Mouse (Mus musculus): Measurements from ENCODE around the gene Ccdc15. TPM values are rescaled to one million over a fixed set of nuclear protein-coding genes. Genes with fewer than 3 reads are reported as not detected.
"Not testable (repeated sequence)": the region's sequence is repeated elsewhere in the genome, so short reads cannot be mapped to it uniquely, and the experiment has no call there.

Gene Ccdc15
- polyA plus RNA-seq, 1 experiment from 2014 or later: 4.3 TPM

- Histone ChIP-seq H3K9me3 (replicated peaks) (no peaks in the 10 kb centered on the region), H3K36me3 (peaks cover 6% of the 10 kb centered on the region; the same call in 1 of the 2 replicates), H3K4me3 (peak overlapping the region; percentile 71), H3K4me1 (replicated peaks) (peaks cover 11% of the 10 kb centered on the region), H3K4me2 (peak overlapping the region; percentile 78), H3K9ac (peak overlapping the region; percentile 80), H3K27me3 (no peaks in the 10 kb centered on the region), H3K27ac (peak overlapping the region; percentile 91)
- ATAC-seq (replicated peaks; ENCODE audit: insufficient number of reproducible peaks, insufficient read depth, low FRiP score, low read depth): no peak
- WGBS: 24% methylated on average over 12 of the region's 12 CpGs
These were observed 846 bp downstream of the Ccdc15 start for GRCm38 (mm10) chr9:37347184-37347987.

- Histone ChIP-seq H3K27me3 (no peaks in the 10 kb centered on the region), H3K36me3 (peaks cover 6% of the 10 kb centered on the region; the same call in 1 of the 2 replicates), H3K9ac (no peak overlapping the region), H3K4me1 (replicated peaks) (peaks cover 11% of the 10 kb centered on the region), H3K9me3 (replicated peaks) (no peaks in the 10 kb centered on the region), H3K27ac (no peak overlapping the region), H3K4me2 (no peak overlapping the region), H3K4me3 (no peak overlapping the region)
- 73% methylated on average over 3 of the region's 3 CpGs for WGBS
- no peak for ATAC-seq (replicated peaks; ENCODE audit: insufficient number of reproducible peaks, insufficient read depth, low FRiP score, low read depth)
These were observed 2.8 kb downstream of the Ccdc15 start for GRCm38 (mm10) chr9:37345406-37345805.

DNA sequence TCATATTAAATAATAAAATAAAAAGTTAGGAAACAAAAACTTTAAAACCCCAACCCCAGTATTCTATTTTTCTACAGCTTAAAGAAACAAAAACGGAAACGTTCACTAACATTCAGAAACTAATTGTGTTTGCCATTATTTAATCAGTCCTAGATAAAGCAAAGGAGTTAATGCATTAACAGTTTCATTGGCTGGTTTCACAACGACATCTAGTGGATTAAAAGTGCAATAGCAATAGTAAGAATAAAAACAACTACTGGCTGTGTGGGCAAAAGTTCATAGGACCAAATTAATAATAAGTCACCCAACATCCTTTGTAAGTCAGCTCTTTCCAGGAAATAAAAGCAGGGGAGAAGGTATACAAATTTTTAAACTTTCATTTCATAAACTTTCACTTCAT, 18.8 kb downstream of the Ccdc15 start:
- H3K27me3 ChIP-seq: no peaks in the 10 kb centered on the region
- H3K36me3 ChIP-seq: no peaks in the 10 kb centered on the region
- 39% methylated on average over 3 of the region's 3 CpGs for WGBS
- H3K9me3 ChIP-seq (replicated peaks): no peaks in the 10 kb centered on the region
- no peak overlapping the region for H3K4me2 ChIP-seq
- H3K4me3 ChIP-seq: no peak overlapping the region
- no peak for ATAC-seq (replicated peaks; ENCODE audit: insufficient number of reproducible peaks, insufficient read depth, low FRiP score, low read depth)
- H3K27ac ChIP-seq: no peak overlapping the region
- no peak overlapping the region for H3K9ac ChIP-seq
- H3K4me1 ChIP-seq (replicated peaks): no peaks in the 10 kb centered on the region

GRCm38 (mm10) chr9:37301720-37302119, 46.5 kb downstream of the Ccdc15 start:
- H3K9ac ChIP-seq: no peak overlapping the region
- H3K4me2 ChIP-seq: no peak overlapping the region
- H3K4me1 ChIP-seq (replicated peaks): no peaks in the 10 kb centered on the region
- no peaks in the 10 kb centered on the region for H3K27me3 ChIP-seq
- no peak overlapping the region for H3K4me3 ChIP-seq
- H3K9me3 ChIP-seq (replicated peaks): no peaks in the 10 kb centered on the region
- H3K27ac ChIP-seq: no peak overlapping the region
- no peaks in the 10 kb centered on the region for H3K36me3 ChIP-seq
- WGBS: 85% methylated on average over 1 of the region's 1 CpGs
- no peak for ATAC-seq (replicated peaks; ENCODE audit: insufficient number of reproducible peaks, insufficient read depth, low FRiP score, low read depth)

DNA sequence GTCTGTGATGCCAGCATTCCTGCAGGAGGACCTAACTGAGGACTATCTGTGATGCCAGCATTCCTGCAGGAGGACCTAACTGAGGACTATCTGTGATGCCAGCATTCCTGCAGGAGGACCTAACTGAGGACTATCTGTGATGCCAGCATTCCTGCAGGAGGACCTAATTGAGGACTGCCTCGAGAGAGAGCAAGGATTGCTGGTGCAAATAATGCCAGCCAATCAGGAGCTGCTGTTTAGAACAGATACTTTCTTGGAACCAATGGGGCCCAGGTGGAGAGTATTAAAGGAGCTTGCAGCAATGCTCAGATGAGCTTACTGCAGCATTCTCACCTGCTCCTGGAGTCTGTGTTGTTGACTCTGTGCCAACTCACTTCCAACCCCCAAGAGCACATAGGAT, 47.7 kb downstream of the Ccdc15 start:
- not testable (repeated sequence) for H3K4me1 ChIP-seq (replicated peaks); H3K4me2 ChIP-seq; H3K27ac ChIP-seq; H3K9me3 ChIP-seq (replicated peaks); H3K4me3 ChIP-seq; H3K9ac ChIP-seq; ATAC-seq (replicated peaks; ENCODE audit: insufficient number of reproducible peaks, insufficient read depth, low FRiP score, low read depth); H3K36me3 ChIP-seq; H3K27me3 ChIP-seq
- WGBS: 65% methylated on average over 1 of the region's 1 CpGs

DNA sequence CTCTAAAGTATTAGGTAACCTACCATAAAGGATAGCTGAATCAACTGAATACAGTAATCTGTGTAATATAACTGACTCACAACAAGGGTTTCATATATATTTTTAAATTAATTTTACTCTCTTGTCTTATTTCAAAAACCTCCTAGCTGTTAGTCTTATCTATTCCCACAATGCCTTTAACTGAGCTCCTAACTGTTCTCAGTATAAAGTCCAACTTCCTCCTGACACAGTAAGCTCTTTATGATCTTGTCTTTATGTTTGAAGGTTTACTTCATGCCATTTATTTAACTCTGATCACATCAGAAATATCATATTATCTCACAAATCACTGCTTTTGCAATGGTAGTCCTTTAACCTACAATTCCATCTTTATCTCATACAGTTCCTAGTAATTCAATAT, 52.6 kb downstream of the Ccdc15 start:
- no peak overlapping the region for H3K9ac ChIP-seq
- H3K4me1 ChIP-seq (replicated peaks): no peaks in the 10 kb centered on the region
- no peak for ATAC-seq (replicated peaks; ENCODE audit: insufficient number of reproducible peaks, insufficient read depth, low FRiP score, low read depth)
- no peak overlapping the region for H3K4me3 ChIP-seq
- no peak overlapping the region for H3K27ac ChIP-seq
- no peaks in the 10 kb centered on the region for H3K36me3 ChIP-seq
- no peaks in the 10 kb centered on the region for H3K9me3 ChIP-seq (replicated peaks)
- H3K27me3 ChIP-seq: no peaks in the 10 kb centered on the region
- H3K4me2 ChIP-seq: no peak overlapping the region

- Histone ChIP-seq H3K4me1 (replicated peaks) (no peaks in the 10 kb centered on the region), H3K36me3 (no peaks in the 10 kb centered on the region), H3K9me3 (replicated peaks) (no peaks in the 10 kb centered on the region), H3K4me2 (no peak overlapping the region), H3K4me3 (no peak overlapping the region), H3K9ac (no peak overlapping the region), H3K27me3 (no peaks in the 10 kb centered on the region), H3K27ac (no peak overlapping the region)
- ATAC-seq (replicated peaks; ENCODE audit: insufficient number of reproducible peaks, insufficient read depth, low FRiP score, low read depth): no peak
- 70% methylated on average over 2 of the region's 2 CpGs for WGBS
These were observed 81.6 kb downstream of the Ccdc15 start for GRCm38 (mm10) chr9:37266622-37267021.

DNA sequence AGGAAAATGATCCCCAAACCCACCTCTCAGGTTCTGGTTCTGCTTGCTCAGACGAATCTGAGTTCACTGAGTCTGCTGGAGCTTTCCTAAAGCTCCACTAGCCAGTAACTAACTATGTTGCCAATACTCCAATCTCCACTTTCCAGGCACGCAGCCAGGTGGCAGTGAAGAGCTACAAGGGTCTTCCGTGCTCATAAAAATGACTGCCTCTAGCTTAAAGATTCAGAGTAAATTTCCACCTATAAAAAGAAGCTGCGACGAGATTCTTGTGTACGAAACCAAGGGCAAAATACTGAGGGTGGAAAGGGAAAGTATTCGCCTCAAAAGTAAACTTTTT, 92.4 kb downstream of the Ccdc15 start:
- Histone ChIP-seq H3K4me2 (peak overlapping the region; percentile 96), H3K27me3 (no peaks in the 10 kb centered on the region; the same call in 1 of the 2 replicates), H3K4me3 (peak overlapping the region; percentile 60), H3K36me3 (no peaks in the 10 kb centered on the region), H3K9me3 (replicated peaks) (no peaks in the 10 kb centered on the region), H3K9ac (peak overlapping the region; percentile 53), H3K27ac (peak overlapping the region; percentile 49), H3K4me1 (replicated peaks) (peaks cover 12% of the 10 kb centered on the region)
- WGBS: 29% methylated on average over 7 of the region's 7 CpGs
- 0 out of 2 replicates have a peak, but pooled peaks have one; percentile 53 for ATAC-seq (replicated peaks; ENCODE audit: insufficient number of reproducible peaks, insufficient read depth, low FRiP score, low read depth)

GRCm38 (mm10) chr9:37255149-37255888, 92.9 kb downstream of the Ccdc15 start, which contains the start of gene Slc37a2:
Slc37a2 (minus strand) TSS chr9:37255738.
- peak within 1 kb of the TSS; percentile 60 for H3K4me3 ChIP-seq
- WGBS: 1% methylated on average over 38 of the region's 38 CpGs
- H3K4me1 ChIP-seq (replicated peaks): peaks cover 12% of the 10 kb centered on the region
- H3K9ac ChIP-seq: peak within 1 kb of the TSS; percentile 53
- H3K27me3 ChIP-seq: no peaks in the 10 kb centered on the region; the same call in 1 of the 2 replicates
- H3K9me3 ChIP-seq (replicated peaks): no peaks in the 10 kb centered on the region
- H3K27ac ChIP-seq: peak within 1 kb of the TSS; percentile 49
- ATAC-seq (replicated peaks; ENCODE audit: insufficient number of reproducible peaks, insufficient read depth, low FRiP score, low read depth): peak; percentile 85
- H3K4me2 ChIP-seq: peak within 1 kb of the TSS; percentile 96
- no peaks in the 10 kb centered on the region for H3K36me3 ChIP-seq

DNA sequence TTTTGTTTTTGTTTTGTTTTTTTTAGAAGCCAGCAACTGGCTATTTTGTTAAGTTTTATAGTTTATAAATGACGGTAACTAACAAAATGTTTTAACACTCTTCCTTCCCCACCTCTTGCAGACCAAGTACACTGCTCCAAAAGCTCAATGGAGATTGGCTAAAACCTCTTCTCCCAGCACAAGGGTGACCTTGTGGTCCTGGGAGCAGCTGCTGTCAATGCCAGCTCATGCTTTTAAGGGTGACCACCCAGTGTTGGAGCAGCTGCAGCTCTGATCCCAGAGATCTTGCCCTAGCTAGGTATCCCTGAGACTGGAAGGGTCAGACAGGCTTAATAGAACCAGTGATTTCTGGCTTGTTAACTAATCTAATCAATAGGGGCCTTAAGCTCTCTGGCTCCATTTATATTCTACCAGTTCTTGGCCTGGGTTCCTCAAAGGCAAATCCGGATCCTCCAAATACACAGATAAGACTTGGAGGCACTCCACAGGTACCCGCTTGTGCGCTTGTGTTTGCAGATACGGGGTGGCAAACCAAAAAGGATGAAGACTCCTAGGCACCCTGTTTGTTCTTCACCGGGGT, 93.6 kb downstream of the Ccdc15 start:
- 14% methylated on average over 6 of the region's 6 CpGs for WGBS

GRCm38 (mm10) chr9:37250631-37251030, 97.6 kb downstream of the Ccdc15 start:
- WGBS: 77% methylated on average over 6 of the region's 6 CpGs
- ATAC-seq (replicated peaks; ENCODE audit: insufficient number of reproducible peaks, insufficient read depth, low FRiP score, low read depth): no peak
- no peaks in the 10 kb centered on the region for H3K9me3 ChIP-seq (replicated peaks)
- H3K9ac ChIP-seq: no peak overlapping the region
- H3K4me1 ChIP-seq (replicated peaks): peaks cover 18% of the 10 kb centered on the region
- no peak overlapping the region for H3K4me2 ChIP-seq
- no peaks in the 10 kb centered on the region for H3K36me3 ChIP-seq
- H3K27me3 ChIP-seq: no peaks in the 10 kb centered on the region
- no peak overlapping the region for H3K4me3 ChIP-seq
- no peak overlapping the region for H3K27ac ChIP-seq

More for the DNA sequence above, 93.6 kb downstream of the Ccdc15 start:
- peak overlapping the region; percentile 96 for H3K4me2 ChIP-seq
- H3K9ac ChIP-seq: no peak overlapping the region; the same call in 1 of the 2 replicates
- H3K36me3 ChIP-seq: no peaks in the 10 kb centered on the region
- H3K27me3 ChIP-seq: no peaks in the 10 kb centered on the region; the same call in 1 of the 2 replicates
- H3K4me3 ChIP-seq: peak overlapping the region; percentile 60
- ATAC-seq (replicated peaks; ENCODE audit: insufficient number of reproducible peaks, insufficient read depth, low FRiP score, low read depth): no peak
- H3K4me1 ChIP-seq (replicated peaks): peaks cover 12% of the 10 kb centered on the region
- H3K27ac ChIP-seq: no peak overlapping the region
- no peaks in the 10 kb centered on the region for H3K9me3 ChIP-seq (replicated peaks)
